Mouse (Mus musculus) CD4-positive, CD25-positive, alpha-beta regulatory T cell, adult 4 months (primary cell): ENCODE results near the gene Fbxo21. TPM values are rescaled to one million over a fixed set of nuclear protein-coding genes. Genes with fewer than 3 reads are reported as not detected.

Experiments used
- ATAC-seq: one replicate; pipeline ENCODE4 v1.8.0; 2017
- polyA plus RNA-seq, 2 experiments: library from polyadenylated mRNA; unstranded; fragments of 100-300 nt; shearing (Covaris generic); gene quantifications; one replicate each; pipeline ENCODE4 v1.2.1; 2017

The Fbxo21 gene
- 10 to 100 TPM in 1 of 2 experiments, 1 to 10 TPM in 1; 7.9 to 12.5 TPM for polyA plus RNA-seq

- ATAC-seq = peak; percentile 88
These were observed at the start of gene Fbxo21 for GRCm38 (mm10) chr5:117976657-117977500. TSS of gene Fbxo21 (plus strand) at chr5:117976730.

- ATAC-seq = no peak
These were observed 48.0 kb upstream of the Fbxo21 start for GRCm38 (mm10) chr5:117928553-117928952.

GRCm38 (mm10) chr5:117932222-117932621, 44.3 kb upstream of the Fbxo21 start:
- ATAC-seq = no peak

- ATAC-seq = peak; percentile 70
These were observed 43.7 kb upstream of the Fbxo21 start for GRCm38 (mm10) chr5:117932862-117933261.

- ATAC-seq = no peak
These were observed 40.2 kb upstream of the Fbxo21 start for GRCm38 (mm10) chr5:117936346-117936745.

GRCm38 (mm10) chr5:117937186-117937585, 39.3 kb upstream of the Fbxo21 start:
- no peak for ATAC-seq

- ATAC-seq = peak; percentile 89
These were observed 38.3 kb upstream of the Fbxo21 start for GRCm38 (mm10) chr5:117938182-117938581.

- ATAC-seq = no peak
These were observed 37.1 kb upstream of the Fbxo21 start for GRCm38 (mm10) chr5:117939402-117939801.

- ATAC-seq = no peak
These were observed 35.0 kb upstream of the Fbxo21 start for GRCm38 (mm10) chr5:117941552-117941951.

- ATAC-seq = peak; percentile 66
These were observed 29.9 kb upstream of the Fbxo21 start for GRCm38 (mm10) chr5:117946605-117947004.

- no peak for ATAC-seq
These were observed 27.1 kb upstream of the Fbxo21 start for GRCm38 (mm10) chr5:117949393-117949792.

- peak; percentile 37 for ATAC-seq
These were observed 22.6 kb upstream of the Fbxo21 start for GRCm38 (mm10) chr5:117953893-117954292.

- ATAC-seq = no peak
These were observed 22.1 kb upstream of the Fbxo21 start for GRCm38 (mm10) chr5:117954429-117954828.

GRCm38 (mm10) chr5:117955675-117956420, 20.7 kb upstream of the Fbxo21 start:
- ATAC-seq = no peak

- ATAC-seq = no peak
These were observed 11.8 kb upstream of the Fbxo21 start for GRCm38 (mm10) chr5:117964750-117965149.

GRCm38 (mm10) chr5:117966956-117967355, 9.6 kb upstream of the Fbxo21 start:
- no peak for ATAC-seq

- ATAC-seq = no peak
These were observed 8.9 kb upstream of the Fbxo21 start for GRCm38 (mm10) chr5:117967659-117968069.

- ATAC-seq = no peak
These were observed 6.7 kb upstream of the Fbxo21 start for GRCm38 (mm10) chr5:117969681-117970427.

- no peak for ATAC-seq
These were observed 270 bp upstream of the Fbxo21 start for GRCm38 (mm10) chr5:117976263-117976656.

GRCm38 (mm10) chr5:117977501-117978158, 1.1 kb downstream of the Fbxo21 start:
- ATAC-seq = peak; percentile 19

- ATAC-seq = no peak
These were observed 1.7 kb downstream of the Fbxo21 start for GRCm38 (mm10) chr5:117978159-117978697.

- ATAC-seq = no peak
These were observed 2.6 kb downstream of the Fbxo21 start for GRCm38 (mm10) chr5:117979082-117979481.
